Mouse (Mus musculus): Measurements from ENCODE around the gene Ucn2. TPM values are rescaled to one million over a fixed set of nuclear protein-coding genes. Genes with fewer than 3 reads are reported as not detected.

The Ucn2 gene
- total RNA-seq (2021), result under 1 TPM; 0.30 to 0.49 TPM

- no peak for DNase-seq (ENCODE audit: extremely low spot score in 1 of 2, low spot score in 2 of 2)
- intact Hi-C loops (cut with DNase I), result no loop called here
These were observed at the start of gene Ucn2 for GRCm38 (mm10) chr9:108985710-108986109. Gene Ucn2, plus strand, starts transcription at chr9:108986010.

- intact Hi-C loops (cut with DNase I), result loop anchor here (5.0 kb wide), 1 partner anchor 126 kb away; no protein-coding TSS in a partner anchor
- peak; percentile 94 to 97 for DNase-seq (ENCODE audit: extremely low spot score in 1 of 2, low spot score in 2 of 2)
These were observed 49.1 kb upstream of the Ucn2 start, which contains the start of gene Uqcrc1 for GRCm38 (mm10) chr9:108936418-108937364. Gene Uqcrc1, plus strand, starts transcription at chr9:108936633.

GRCm38 (mm10) chr9:108945111-108945510 lies 40.7 kb upstream of the Ucn2 start:
- no peak for DNase-seq (ENCODE audit: extremely low spot score in 1 of 2, low spot score in 2 of 2)
- intact Hi-C loops (cut with DNase I), result loop anchor here (5.0 kb wide), 1 partner anchor 122 kb away; no protein-coding TSS in a partner anchor

GRCm38 (mm10) chr9:108945608-108946007 lies 40.2 kb upstream of the Ucn2 start:
- DNase-seq (ENCODE audit: extremely low spot score in 1 of 2, low spot score in 2 of 2), result no peak
- intact Hi-C loops (cut with DNase I), result loop anchor here (5.0 kb wide), 1 partner anchor 122 kb away; no protein-coding TSS in a partner anchor

- intact Hi-C loops (cut with DNase I), result loop anchor here (5.0 kb wide), 1 partner anchor 118 kb away; no protein-coding TSS in a partner anchor
- DNase-seq (ENCODE audit: extremely low spot score in 1 of 2, low spot score in 2 of 2), result peak in 1 of 2 experiments; percentile 77
These were observed 36.4 kb upstream of the Ucn2 start for GRCm38 (mm10) chr9:108949231-108949966.

GRCm38 (mm10) chr9:108949967-108950728 lies 35.7 kb upstream of the Ucn2 start:
- DNase-seq (ENCODE audit: extremely low spot score in 1 of 2, low spot score in 2 of 2), result peak in 1 of 2 experiments; percentile 47
- intact Hi-C loops (cut with DNase I), result loop anchor here (5.0 kb wide), 1 partner anchor 117 kb away; no protein-coding TSS in a partner anchor

GRCm38 (mm10) chr9:108953081-108953636 lies 32.7 kb upstream of the Ucn2 start, which contains the start of gene Col7a1:
Gene Col7a1, plus strand, starts transcription at chr9:108953586.
- intact Hi-C loops (cut with DNase I), result no loop called here
- no peak for DNase-seq (ENCODE audit: extremely low spot score in 1 of 2, low spot score in 2 of 2)

- peak in 1 of 2 experiments; percentile 54 for DNase-seq (ENCODE audit: extremely low spot score in 1 of 2, low spot score in 2 of 2)
- intact Hi-C loops (cut with DNase I), result no loop called here
These were observed 30.6 kb upstream of the Ucn2 start for GRCm38 (mm10) chr9:108955241-108955640.

GRCm38 (mm10) chr9:108955846-108956245 lies 30.0 kb upstream of the Ucn2 start:
- DNase-seq (ENCODE audit: extremely low spot score in 1 of 2, low spot score in 2 of 2), result no peak
- intact Hi-C loops (cut with DNase I), result no loop called here

- intact Hi-C loops (cut with DNase I), result no loop called here
- DNase-seq (ENCODE audit: extremely low spot score in 1 of 2, low spot score in 2 of 2), result no peak
These were observed 22.2 kb upstream of the Ucn2 start for GRCm38 (mm10) chr9:108963577-108963976.

GRCm38 (mm10) chr9:108964338-108964737 lies 21.5 kb upstream of the Ucn2 start:
- intact Hi-C loops (cut with DNase I), result no loop called here
- DNase-seq (ENCODE audit: extremely low spot score in 1 of 2, low spot score in 2 of 2), result no peak

- intact Hi-C loops (cut with DNase I), result no loop called here
- DNase-seq (ENCODE audit: extremely low spot score in 1 of 2, low spot score in 2 of 2), result no peak
These were observed 15.2 kb upstream of the Ucn2 start for GRCm38 (mm10) chr9:108970623-108971022.

- intact Hi-C loops (cut with DNase I), result no loop called here
- no peak for DNase-seq (ENCODE audit: extremely low spot score in 1 of 2, low spot score in 2 of 2)
These were observed 9.3 kb upstream of the Ucn2 start for GRCm38 (mm10) chr9:108976483-108976882.

- DNase-seq (ENCODE audit: extremely low spot score in 1 of 2, low spot score in 2 of 2), result no peak
- intact Hi-C loops (cut with DNase I), result no loop called here
These were observed 7.8 kb upstream of the Ucn2 start for GRCm38 (mm10) chr9:108977966-108978365.

- intact Hi-C loops (cut with DNase I), result no loop called here
These were observed 3.3 kb upstream of the Ucn2 start for GRCm38 (mm10) chr9:108982498-108982897.

GRCm38 (mm10) chr9:108983209-108983608 lies 2.6 kb upstream of the Ucn2 start:
- no peak for DNase-seq (ENCODE audit: extremely low spot score in 1 of 2, low spot score in 2 of 2)
- intact Hi-C loops (cut with DNase I), result no loop called here

More at GRCm38 (mm10) chr9:108982498-108982897, 3.3 kb upstream of the Ucn2 start:
- no peak for DNase-seq (ENCODE audit: extremely low spot score in 1 of 2, low spot score in 2 of 2)

GRCm38 (mm10) chr9:108987704-108988350 lies 2.0 kb downstream of the Ucn2 start:
- intact Hi-C loops (cut with DNase I), result no loop called here

More at GRCm38 (mm10) chr9:108987704-108988350, 2.0 kb downstream of the Ucn2 start:
- peak in 1 of 2 experiments; percentile 77 for DNase-seq (ENCODE audit: extremely low spot score in 1 of 2, low spot score in 2 of 2)

Data from left cerebral cortex, postnatal 10 days (tissue).